Mouse (Mus musculus): Measurements from ENCODE around the gene Rab33b. TPM values are rescaled to one million over a fixed set of nuclear protein-coding genes. Genes with fewer than 3 reads are reported as not detected.

The Rab33b gene
- polyA plus RNA-seq, 1 experiment from 2014 or later, result 17.8 TPM

DNA sequence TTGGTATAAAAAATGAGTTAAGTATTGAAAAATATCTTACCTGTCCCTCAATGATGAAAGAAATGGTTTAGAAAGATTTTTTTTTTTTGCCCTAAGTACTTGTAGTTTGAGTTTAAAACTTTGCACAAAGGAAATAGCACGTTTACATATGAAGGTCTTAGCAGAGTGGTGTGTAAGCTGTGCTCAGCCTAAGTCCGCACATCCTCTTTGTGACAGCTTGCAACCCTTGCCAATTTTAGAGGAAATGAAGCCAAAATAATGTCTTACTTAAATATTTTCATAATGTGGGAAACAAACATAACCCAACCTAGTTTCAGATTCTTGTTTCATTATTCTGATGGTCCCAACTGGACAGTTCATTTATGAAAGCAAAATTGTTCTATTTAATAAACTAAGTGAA is 10.7 kb downstream of the Rab33b start:
- Histone ChIP-seq H3K36me3 (ENCODE audit: insufficient read depth) (peaks cover 16% of the 10 kb centered on the region), H3K4me3 (ENCODE audit: low read depth, low read length) (no peak overlapping the region), H3K9ac (no peak overlapping the region), H3K27me3 (ENCODE audit: insufficient read depth, low read length) (no peaks in the 10 kb centered on the region), H3K9me3 (ENCODE audit: low read depth, low read length) (no peaks in the 10 kb centered on the region), H3K27ac (ENCODE audit: low read depth) (no peak overlapping the region), H3K4me2 (no peak overlapping the region), H3K4me1 (ENCODE audit: insufficient read depth) (peaks cover 6% of the 10 kb centered on the region; the same call in 1 of the 2 replicates)
- DNase-seq (peak; percentile 78), ATAC-seq (ENCODE audit: insufficient read depth) (no peak)
- no peak for TF ChIP-seq CTCF (IDR thresholded peaks at IDR 0.05; ENCODE audit: low read depth)
- WGBS, result 47% methylated on average over 2 of the region's 2 CpGs

DNA sequence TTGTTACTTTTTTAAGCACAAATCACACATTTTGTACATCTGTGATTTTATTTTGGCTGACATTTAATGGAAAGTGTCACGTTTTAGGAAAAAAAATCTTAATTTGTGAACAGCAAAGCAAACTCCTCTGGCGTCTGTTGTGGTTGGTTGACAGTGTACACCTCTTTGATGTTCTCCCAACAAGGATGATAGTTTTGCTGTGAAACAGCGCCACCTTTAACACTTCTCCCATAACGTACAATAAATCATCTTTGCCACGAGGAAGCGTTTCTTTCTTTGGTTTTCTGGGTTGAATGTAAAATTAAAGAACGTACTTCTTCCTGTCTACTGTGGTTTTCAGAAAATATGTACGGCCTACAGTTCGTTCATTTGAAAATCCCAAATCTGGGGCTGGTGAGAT is 11.9 kb downstream of the Rab33b start:
- no peak overlapping the region for H3K4me3 ChIP-seq (ENCODE audit: low read depth, low read length)
- H3K9ac ChIP-seq, result no peak overlapping the region
- H3K27me3 ChIP-seq (ENCODE audit: insufficient read depth, low read length), result no peaks in the 10 kb centered on the region
- WGBS, result 89% methylated on average over 9 of the region's 9 CpGs
- DNase-seq (no peak), ATAC-seq (ENCODE audit: insufficient read depth) (no peak)
- 0 out of 2 replicates have a peak, but pooled peaks have one; percentile 3 for TF ChIP-seq CTCF (IDR thresholded peaks at IDR 0.05; ENCODE audit: low read depth)
- H3K4me1 ChIP-seq (ENCODE audit: insufficient read depth), result peaks cover 6% of the 10 kb centered on the region; the same call in 1 of the 2 replicates
- no peaks in the 10 kb centered on the region for H3K9me3 ChIP-seq (ENCODE audit: low read depth, low read length)
- H3K36me3 ChIP-seq (ENCODE audit: insufficient read depth), result peaks cover 16% of the 10 kb centered on the region
- no peak overlapping the region for H3K27ac ChIP-seq (ENCODE audit: low read depth)
- no peak overlapping the region for H3K4me2 ChIP-seq

DNA sequence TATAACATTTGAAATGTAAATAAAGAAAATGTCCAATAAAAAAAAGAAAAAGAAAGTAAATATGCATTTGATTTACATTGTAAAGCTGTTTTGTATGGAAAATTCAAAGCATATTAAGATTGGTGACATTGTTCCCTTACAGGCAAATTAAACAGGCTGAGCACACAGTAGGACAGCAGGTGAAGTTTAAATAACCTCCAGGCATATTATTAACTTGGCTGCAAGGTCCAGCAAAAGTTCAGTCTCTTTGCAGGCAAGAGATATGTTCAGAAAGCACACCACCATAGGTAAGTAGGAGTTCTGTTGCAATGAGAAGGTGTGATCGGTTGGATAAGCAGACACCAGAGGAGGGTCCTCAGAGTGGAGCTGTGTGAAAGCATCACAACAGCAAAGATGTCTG is 14.3 kb downstream of the Rab33b start:
- ATAC-seq (ENCODE audit: insufficient read depth) (no peak), DNase-seq (no peak)
- Histone ChIP-seq H3K4me3 (ENCODE audit: low read depth, low read length) (no peak overlapping the region), H3K27me3 (ENCODE audit: insufficient read depth, low read length) (no peaks in the 10 kb centered on the region), H3K36me3 (ENCODE audit: insufficient read depth) (peaks cover 14% of the 10 kb centered on the region), H3K4me1 (ENCODE audit: insufficient read depth) (peaks cover 6% of the 10 kb centered on the region; the same call in 1 of the 2 replicates), H3K9me3 (ENCODE audit: low read depth, low read length) (no peaks in the 10 kb centered on the region), H3K4me2 (no peak overlapping the region), H3K9ac (no peak overlapping the region), H3K27ac (ENCODE audit: low read depth) (no peak overlapping the region)
- 95% methylated on average over 1 of the region's 1 CpGs for WGBS
- no peak for TF ChIP-seq CTCF (IDR thresholded peaks at IDR 0.05; ENCODE audit: low read depth)

DNA sequence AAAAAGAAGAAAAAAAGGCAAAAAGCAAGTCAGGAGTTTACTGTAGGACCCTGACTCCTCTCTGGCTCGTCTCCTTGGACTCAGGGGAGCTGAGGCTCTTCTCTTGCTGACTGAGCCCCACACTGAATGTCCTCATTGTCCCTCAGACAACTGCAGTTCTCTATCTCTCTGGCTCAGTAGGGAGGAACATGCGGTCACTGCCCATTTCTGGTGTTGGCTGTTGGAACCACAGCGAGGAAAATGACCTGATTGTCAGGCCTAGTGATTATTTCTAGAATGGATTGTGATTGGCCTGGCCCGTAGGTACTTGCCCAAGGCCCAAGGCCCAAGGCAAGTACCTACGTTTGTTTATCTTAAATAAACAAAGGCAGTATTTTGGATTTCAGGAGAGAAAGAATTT is 14.9 kb downstream of the Rab33b start:
- Histone ChIP-seq H3K27ac (ENCODE audit: low read depth) (no peak overlapping the region), H3K4me2 (no peak overlapping the region), H3K9me3 (ENCODE audit: low read depth, low read length) (no peaks in the 10 kb centered on the region), H3K9ac (no peak overlapping the region), H3K27me3 (ENCODE audit: insufficient read depth, low read length) (no peaks in the 10 kb centered on the region), H3K4me1 (ENCODE audit: insufficient read depth) (peaks cover 4% of the 10 kb centered on the region; the same call in 1 of the 2 replicates), H3K4me3 (ENCODE audit: low read depth, low read length) (no peak overlapping the region), H3K36me3 (ENCODE audit: insufficient read depth) (peaks cover 8% of the 10 kb centered on the region)
- ATAC-seq (ENCODE audit: insufficient read depth), result no peak
- DNase-seq, result no peak
- no peak for TF ChIP-seq CTCF (IDR thresholded peaks at IDR 0.05; ENCODE audit: low read depth)
- WGBS, result 57% methylated on average over 5 of the region's 5 CpGs

DNA sequence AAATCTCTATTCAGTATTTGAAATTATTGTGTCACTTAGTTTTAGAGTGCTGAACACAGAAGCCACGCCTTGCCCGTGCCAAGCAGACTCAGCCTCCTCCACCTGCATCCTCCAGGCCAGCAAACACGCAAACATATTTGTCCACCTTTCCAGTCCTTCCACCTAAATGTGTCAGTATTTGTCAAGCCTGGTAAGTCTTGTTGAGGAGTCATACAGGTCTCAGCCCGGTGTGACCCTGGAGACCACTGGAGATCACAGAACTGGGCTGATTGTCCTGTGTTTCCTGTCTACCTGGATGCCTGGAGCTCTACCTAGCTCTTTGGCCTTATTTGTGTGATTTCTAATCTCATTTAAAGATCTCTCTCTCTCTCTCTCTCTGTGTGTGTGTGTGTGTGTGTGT is 16.2 kb downstream of the Rab33b start:
- Histone ChIP-seq H3K9ac (no peak overlapping the region), H3K36me3 (ENCODE audit: insufficient read depth) (0 out of 2 replicates have a peak, but pooled peaks cover 3% of the 10 kb centered on the region), H3K27ac (ENCODE audit: low read depth) (no peak overlapping the region), H3K27me3 (ENCODE audit: insufficient read depth, low read length) (no peaks in the 10 kb centered on the region), H3K4me2 (no peak overlapping the region), H3K9me3 (ENCODE audit: low read depth, low read length) (no peaks in the 10 kb centered on the region), H3K4me1 (ENCODE audit: insufficient read depth) (no peaks in the 10 kb centered on the region), H3K4me3 (ENCODE audit: low read depth, low read length) (no peak overlapping the region)
- DNase-seq (no peak), ATAC-seq (ENCODE audit: insufficient read depth) (no peak)
- TF ChIP-seq CTCF (IDR thresholded peaks at IDR 0.05; ENCODE audit: low read depth), result no peak
- WGBS, result 81% methylated on average over 4 of the region's 4 CpGs

DNA sequence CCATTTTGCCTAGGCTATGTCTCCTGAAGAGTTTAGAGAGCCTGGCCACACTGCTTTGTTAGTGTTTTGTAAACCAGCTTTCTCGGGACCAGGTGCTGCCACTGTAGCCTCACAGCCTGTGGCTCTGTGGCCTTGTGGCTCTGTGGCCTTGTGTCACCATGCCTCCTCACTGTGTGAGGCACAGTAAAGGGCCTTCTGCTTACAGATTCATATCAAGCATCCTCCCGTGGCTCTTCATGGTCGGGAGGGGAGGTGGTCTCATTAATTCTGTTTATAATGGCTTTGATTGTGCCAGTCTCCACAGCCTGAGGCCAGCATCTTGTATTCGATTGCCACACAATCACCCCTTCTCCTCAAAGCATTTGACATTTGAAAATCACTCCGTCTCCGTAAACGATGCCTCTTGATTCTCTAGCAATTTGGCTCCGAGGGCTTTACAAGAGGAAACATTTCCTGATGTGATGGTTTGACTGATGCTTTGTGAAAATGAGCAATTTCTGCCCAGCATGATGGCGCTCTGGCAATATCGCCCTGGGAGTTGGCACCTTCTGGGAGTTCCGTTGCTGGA is 20.7 kb downstream of the Rab33b start:
- Histone ChIP-seq H3K36me3 (ENCODE audit: insufficient read depth) (no peaks in the 10 kb centered on the region), H3K4me2 (no peak overlapping the region), H3K9me3 (ENCODE audit: low read depth, low read length) (no peaks in the 10 kb centered on the region), H3K9ac (no peak overlapping the region), H3K4me1 (ENCODE audit: insufficient read depth) (no peaks in the 10 kb centered on the region), H3K27me3 (ENCODE audit: insufficient read depth, low read length) (no peaks in the 10 kb centered on the region), H3K4me3 (ENCODE audit: low read depth, low read length) (no peak overlapping the region), H3K27ac (ENCODE audit: low read depth) (no peak overlapping the region)
- DNase-seq, result no peak
- no peak for ATAC-seq (ENCODE audit: insufficient read depth)
- WGBS, result 78% methylated on average over 11 of the region's 11 CpGs
- TF ChIP-seq CTCF (IDR thresholded peaks at IDR 0.05; ENCODE audit: low read depth), result no peak

DNA sequence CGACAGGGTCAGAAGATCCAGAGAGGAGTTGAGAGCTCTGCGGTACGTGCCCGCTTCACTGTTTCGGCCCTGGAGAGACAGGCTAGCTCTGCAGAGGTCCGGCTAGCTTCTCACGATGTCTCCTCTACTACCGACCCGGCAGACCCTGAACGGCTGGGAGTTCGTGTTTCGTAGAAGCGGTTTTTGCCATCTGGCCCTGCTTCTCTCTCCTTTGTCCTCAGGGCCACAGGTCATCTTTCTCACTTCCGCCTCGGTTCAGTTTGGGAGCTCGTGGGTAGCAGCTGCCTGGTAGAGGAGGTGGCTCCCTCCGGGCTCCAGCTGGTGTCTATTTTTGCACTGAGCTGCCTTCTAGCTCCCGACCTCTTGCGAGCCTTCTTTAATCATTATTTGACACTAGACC is 21.7 kb downstream of the Rab33b start:
- WGBS, result 56% methylated on average over 19 of the region's 19 CpGs

More for the DNA sequence above, 21.7 kb downstream of the Rab33b start:
- no peaks in the 10 kb centered on the region for H3K27me3 ChIP-seq (ENCODE audit: insufficient read depth, low read length)
- no peaks in the 10 kb centered on the region for H3K4me1 ChIP-seq (ENCODE audit: insufficient read depth)
- no peak overlapping the region for H3K27ac ChIP-seq (ENCODE audit: low read depth)
- DNase-seq (peak; percentile 24), ATAC-seq (ENCODE audit: insufficient read depth) (no peak)
- no peak for TF ChIP-seq CTCF (IDR thresholded peaks at IDR 0.05; ENCODE audit: low read depth)
- H3K4me2 ChIP-seq, result no peak overlapping the region
- no peaks in the 10 kb centered on the region for H3K36me3 ChIP-seq (ENCODE audit: insufficient read depth)
- H3K4me3 ChIP-seq (ENCODE audit: low read depth, low read length), result no peak overlapping the region
- H3K9me3 ChIP-seq (ENCODE audit: low read depth, low read length), result no peaks in the 10 kb centered on the region
- no peak overlapping the region for H3K9ac ChIP-seq
